Mouse (Mus musculus) C2C12 (cell line): ENCODE measurements around the gene Klrd1. TPM values are rescaled to one million over a fixed set of nuclear protein-coding genes. Genes with fewer than 3 reads are reported as not detected.

Experiments used
- polyA plus RNA-seq: library from polyadenylated mRNA; unstranded; fragments of >200 nt; fragmentation: generic; extraction: Trizol; gene quantifications from one replicate; pipeline ENCODE4 v1.2.1, GENCODE M21; 2012; ENCODE audit warnings: missing spikeins

Gene Klrd1
- polyA plus RNA-seq, 1 experiment, result not detected

Other genes starting within 250 kb of the Klrd1 start
- gene Clec12a, start 249.1 kb upstream of the Klrd1 start, polyA plus RNA-seq, result not detected
- not detected for gene Clec12b, start 205.9 kb upstream of the Klrd1 start, polyA plus RNA-seq
- gene Clec1b, start 194.5 kb upstream of the Klrd1 start, polyA plus RNA-seq, result not detected
- gene Clec9a, start 182.9 kb upstream of the Klrd1 start, polyA plus RNA-seq, result not detected
- gene Clec1a, start 139.8 kb upstream of the Klrd1 start, polyA plus RNA-seq, result 0.18 TPM
- 0.99 TPM for gene Olr1, start 84.6 kb upstream of the Klrd1 start, polyA plus RNA-seq
- gene Tmem52b, start 79.2 kb upstream of the Klrd1 start, polyA plus RNA-seq, result 0.02 TPM
- 64.3 TPM for gene Gabarapl1, start 58.6 kb upstream of the Klrd1 start, polyA plus RNA-seq
- not detected for gene Klre1, start 13.9 kb upstream of the Klrd1 start, polyA plus RNA-seq
- not detected for gene Klrk1, start 32.1 kb downstream of the Klrd1 start, polyA plus RNA-seq
- not detected for gene Klrc3, start 51.6 kb downstream of the Klrd1 start, polyA plus RNA-seq
- gene Klrc2, start 68.9 kb downstream of the Klrd1 start, polyA plus RNA-seq, result not detected
- not detected for gene Klrc1, start 87.2 kb downstream of the Klrd1 start, polyA plus RNA-seq
- not detected for gene Klri1, start 125.3 kb downstream of the Klrd1 start, polyA plus RNA-seq
- gene Klri2, start 148.7 kb downstream of the Klrd1 start, polyA plus RNA-seq, result not detected
- not detected for gene Gm156, start 192.5 kb downstream of the Klrd1 start, polyA plus RNA-seq